Mouse (Mus musculus): ENCODE results near the gene Gm20388.

Gm20388 gene

GRCm38 (mm10) chr8:120190810-120191413 lies 280.3 kb downstream of the Gm20388 start:
- DNase-seq (ENCODE audit: low spot score in 2 of 2) = peak; percentile 72 to 73

- DNase-seq (ENCODE audit: low spot score in 2 of 2) = no peak
Measured at GRCm38 (mm10) chr8:120191633-120192032, 281.0 kb downstream of the Gm20388 start.

GRCm38 (mm10) chr8:120192118-120192517 lies 281.5 kb downstream of the Gm20388 start:
- DNase-seq (ENCODE audit: low spot score in 2 of 2) = no peak

- DNase-seq (ENCODE audit: low spot score in 2 of 2) = no peak
Measured at GRCm38 (mm10) chr8:120201351-120201750, 290.7 kb downstream of the Gm20388 start.

GRCm38 (mm10) chr8:120202546-120202945 lies 291.9 kb downstream of the Gm20388 start:
- DNase-seq (ENCODE audit: low spot score in 2 of 2) = no peak

DNA sequence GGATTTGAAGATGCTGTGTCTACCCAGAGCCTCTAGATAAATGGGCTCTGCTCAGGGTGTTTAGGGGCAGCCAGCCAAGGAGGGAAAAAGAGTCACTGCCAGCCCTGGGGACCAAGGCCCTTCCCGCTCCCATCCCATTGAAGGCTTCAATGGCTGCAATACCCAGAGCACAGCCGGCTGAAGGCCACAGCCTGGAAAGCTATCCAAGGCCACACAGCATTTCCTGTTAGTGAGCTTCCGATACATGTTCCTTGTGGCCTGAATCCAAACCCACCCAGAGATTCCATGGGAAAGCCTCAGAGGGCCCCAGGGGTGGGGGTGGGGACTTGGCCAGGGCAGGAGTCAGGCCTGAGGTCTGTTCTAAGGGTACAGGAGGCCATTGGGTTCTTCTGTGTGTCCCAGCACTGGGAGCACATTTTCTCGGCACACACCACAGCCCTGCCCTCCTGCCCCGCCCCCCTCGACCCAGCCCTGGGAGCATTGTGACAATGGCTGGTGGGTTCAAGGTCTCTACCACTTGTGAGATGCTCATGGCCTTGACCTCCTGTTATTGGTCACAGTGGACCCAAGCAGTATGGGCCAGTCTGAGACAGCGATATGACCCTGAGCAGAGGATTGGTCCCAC lies 294.2 kb downstream of the Gm20388 start:
- no peak for DNase-seq (ENCODE audit: low spot score in 2 of 2)

DNA sequence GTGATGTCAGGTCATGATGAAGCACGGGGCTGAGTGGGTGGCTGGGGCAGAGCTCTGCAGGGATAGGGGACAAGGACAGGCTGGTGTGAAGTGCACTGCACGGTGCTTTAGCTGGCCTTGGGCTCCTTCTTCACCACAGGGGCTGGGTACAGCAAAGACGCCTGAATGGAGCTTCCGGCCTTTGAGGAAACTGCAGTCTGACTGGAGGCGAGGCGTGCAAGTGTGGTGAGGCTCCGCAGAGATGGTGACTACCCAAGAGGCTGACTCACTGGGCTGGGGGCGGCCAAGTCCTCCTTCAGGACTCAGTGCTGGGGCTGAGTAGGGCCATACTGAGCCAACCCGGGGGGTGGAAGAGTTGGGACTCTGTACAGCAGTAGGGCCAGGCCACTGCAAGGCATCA lies 295.3 kb downstream of the Gm20388 start:
- DNase-seq (ENCODE audit: low spot score in 2 of 2) = no peak

DNA sequence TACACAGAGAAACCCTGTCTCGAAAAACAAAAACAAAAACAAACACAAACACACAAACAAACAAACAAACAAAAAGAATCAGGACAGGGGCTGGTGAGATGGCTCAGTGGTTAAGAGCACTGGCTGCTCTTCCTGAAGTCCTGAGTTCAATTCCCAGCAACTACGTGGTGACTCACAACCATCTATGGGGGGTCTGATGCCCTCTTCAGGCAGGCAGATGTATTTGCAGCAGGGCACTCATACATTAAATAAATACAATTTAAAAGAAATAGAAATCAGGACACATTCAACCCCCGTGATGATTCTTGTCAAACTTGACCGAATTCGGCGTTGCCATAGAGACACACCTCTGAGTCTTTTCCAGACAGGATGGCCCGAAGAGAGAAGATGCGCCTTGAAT lies 296.7 kb downstream of the Gm20388 start:
- DNase-seq (ENCODE audit: low spot score in 2 of 2) = no peak

DNA sequence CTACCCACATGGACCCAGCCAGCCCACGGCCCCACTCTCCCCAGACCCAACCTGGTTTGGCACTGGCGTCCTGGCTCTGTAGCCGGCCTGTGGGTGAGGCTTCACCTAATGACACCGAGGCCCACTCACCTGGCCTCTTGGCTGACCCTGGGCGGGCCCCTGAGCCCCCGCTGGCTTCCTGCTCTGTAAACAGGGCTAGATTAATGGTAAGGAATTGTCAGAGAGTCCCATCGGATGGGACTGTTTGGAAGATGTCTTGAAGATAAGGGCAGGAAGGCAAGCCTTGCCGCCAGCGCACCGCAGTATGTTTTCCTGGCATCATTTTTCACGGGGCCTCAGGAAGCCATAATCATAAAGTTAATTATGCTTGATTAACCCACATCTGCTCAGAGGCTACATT lies 297.5 kb downstream of the Gm20388 start:
- DNase-seq (ENCODE audit: low spot score in 2 of 2) = no peak

DNA sequence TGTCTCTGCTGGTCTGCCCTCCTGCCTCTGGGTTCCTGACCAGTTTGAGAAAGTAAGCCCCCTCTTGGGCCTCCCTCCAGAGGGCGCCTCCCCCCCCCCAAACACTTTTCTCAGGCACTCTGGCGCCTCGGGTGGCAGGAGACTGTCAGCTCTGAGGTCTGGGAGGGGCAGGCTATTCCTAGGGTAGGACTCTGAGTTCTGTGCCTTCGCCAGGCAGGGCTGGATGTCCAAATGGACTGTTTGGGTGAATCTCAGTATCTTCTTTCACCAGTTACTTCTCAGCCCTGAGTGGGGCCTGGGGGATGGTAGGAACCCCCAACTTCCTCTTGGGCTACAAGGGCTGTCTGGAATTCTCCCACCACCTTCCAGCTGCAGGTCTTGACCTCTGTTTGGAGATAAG lies 300.7 kb downstream of the Gm20388 start:
- no peak for DNase-seq (ENCODE audit: low spot score in 2 of 2)

GRCm38 (mm10) chr8:120212596-120212995 lies 302.0 kb downstream of the Gm20388 start:
- DNase-seq (ENCODE audit: low spot score in 2 of 2) = no peak

DNA sequence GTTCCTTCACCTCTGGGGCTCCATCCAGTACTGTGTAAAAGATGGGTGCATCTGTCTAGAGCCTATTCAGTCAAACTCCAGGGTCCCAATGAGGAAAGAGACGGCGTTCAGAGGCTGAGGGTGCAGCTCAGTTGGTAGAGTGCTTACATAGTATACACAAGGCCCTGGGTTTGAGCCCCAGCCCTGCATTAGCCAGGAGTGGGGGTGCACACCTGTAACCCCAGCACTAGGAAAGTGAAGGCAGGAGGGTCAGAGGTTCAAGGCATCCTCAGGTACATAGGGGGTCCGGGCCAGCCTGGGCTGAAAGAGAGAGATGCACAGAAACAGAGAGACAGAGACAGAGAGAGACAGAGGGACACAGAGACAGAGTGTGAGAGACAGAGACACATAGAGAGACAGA lies 302.6 kb downstream of the Gm20388 start:
- no peak for DNase-seq (ENCODE audit: low spot score in 2 of 2)

GRCm38 (mm10) chr8:120213939-120214338 lies 303.3 kb downstream of the Gm20388 start:
- no peak for DNase-seq (ENCODE audit: low spot score in 2 of 2)

GRCm38 (mm10) chr8:120215416-120216141 lies 304.9 kb downstream of the Gm20388 start:
- no peak for DNase-seq (ENCODE audit: low spot score in 2 of 2)

- no peak for DNase-seq (ENCODE audit: low spot score in 2 of 2)
Measured at GRCm38 (mm10) chr8:120216855-120217830, 306.5 kb downstream of the Gm20388 start.

DNA sequence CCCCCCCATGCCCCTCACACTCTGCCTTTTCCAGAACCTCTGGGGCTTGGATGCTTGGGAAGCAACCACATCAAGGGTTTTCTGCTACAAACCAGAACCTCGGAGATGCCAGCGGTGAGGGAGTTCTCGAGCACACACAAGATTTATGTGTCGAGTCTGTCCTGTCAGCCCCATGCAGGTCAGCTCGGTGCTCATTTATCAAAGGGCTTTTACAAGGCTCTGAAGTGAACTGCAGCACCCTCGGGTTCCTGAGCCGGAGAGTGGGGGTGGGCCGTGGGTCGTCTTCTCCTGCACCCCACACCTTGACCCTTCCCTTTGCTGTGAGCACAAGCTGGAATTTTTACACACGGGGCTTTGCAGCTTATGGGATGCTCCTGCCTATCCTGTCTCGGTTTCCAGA lies 311.9 kb downstream of the Gm20388 start:
- DNase-seq (ENCODE audit: low spot score in 2 of 2) = no peak

- DNase-seq (ENCODE audit: low spot score in 2 of 2) = no peak
Measured at GRCm38 (mm10) chr8:120224521-120225420, 314.1 kb downstream of the Gm20388 start.

DNA sequence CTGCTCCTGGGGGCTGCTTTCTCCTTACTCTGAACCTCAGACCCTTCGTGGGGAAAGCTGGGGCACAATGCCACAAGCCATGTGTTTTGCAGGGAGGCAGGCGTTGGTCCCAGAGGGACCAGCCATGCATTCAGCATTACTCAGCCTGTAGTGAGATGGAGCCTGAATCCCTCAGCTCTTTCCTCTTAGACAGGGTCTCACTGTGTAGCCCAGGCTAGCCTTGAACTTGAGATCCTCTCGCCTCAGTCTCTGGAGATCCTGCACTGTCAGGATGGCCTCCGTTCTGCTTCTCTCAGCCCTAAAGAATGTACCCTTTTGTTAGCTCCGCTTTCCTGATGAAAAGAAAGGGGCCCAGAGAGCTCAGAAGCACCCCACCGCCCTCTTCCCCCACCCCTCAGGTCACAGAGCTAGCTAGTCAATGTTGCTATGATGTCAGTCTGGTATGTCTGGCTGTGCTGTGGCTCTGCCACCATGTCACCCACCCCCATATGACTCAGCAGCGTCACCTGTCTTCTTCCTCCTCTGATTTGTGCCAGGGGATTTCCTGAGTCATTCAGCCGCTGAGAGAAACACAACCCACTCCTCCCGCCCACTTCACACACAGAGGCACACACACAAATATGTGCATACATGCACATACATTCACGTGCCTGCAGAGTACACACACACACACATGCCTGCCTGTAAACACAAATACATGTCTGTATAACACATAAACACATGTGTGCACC lies 314.9 kb downstream of the Gm20388 start:
- DNase-seq (ENCODE audit: low spot score in 2 of 2) = peak in 1 of 2 experiments; percentile 66

DNA sequence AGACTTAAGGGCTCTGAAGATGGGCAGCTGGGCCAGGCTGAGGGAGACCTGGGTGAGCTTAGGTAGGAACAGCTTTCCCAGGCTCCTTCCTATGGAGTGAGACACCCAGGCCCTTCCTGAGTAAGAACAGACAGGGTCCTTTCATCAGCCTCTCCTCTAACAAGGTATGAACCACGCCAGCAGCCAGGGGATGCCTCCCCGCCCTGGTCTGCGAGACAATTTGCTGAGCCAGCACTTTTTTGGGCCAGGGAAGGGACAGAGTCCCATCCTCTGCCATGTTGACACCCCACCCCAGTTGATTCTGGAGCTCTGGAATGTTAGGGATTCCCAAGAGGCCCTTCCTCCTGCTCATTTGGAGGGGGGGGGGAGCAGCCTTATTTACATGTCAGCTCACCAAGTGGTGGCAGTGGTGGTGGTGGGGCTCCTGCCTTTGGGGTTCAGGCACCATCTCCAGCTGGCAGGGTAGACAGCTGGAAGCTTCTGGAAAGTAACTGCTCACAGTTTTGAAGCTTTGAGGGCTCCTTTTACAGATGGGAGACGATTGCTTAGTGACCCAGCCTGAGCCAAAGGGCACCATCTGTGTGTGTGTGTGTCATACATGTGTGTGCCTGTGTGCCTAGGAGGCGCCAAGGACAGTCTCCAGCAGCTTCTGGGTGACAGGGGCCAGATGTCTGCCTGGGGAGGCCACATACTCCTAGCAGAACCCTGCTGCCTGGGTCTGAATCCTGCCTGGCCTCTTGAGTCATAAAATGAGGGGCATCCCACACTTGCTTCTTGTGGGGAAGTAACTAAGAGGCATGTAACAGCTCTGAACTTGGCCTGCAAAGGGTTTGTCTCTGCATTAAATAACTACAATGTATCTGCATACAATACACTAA lies 316.3 kb downstream of the Gm20388 start:
- DNase-seq (ENCODE audit: low spot score in 2 of 2) = no peak
